Mouse (Mus musculus) cerebellum, postnatal 36 days (tissue): ENCODE data around the gene Ddn.

Source experiments
- DNase-seq, 2 experiments: peaks; one replicate each; pipeline ENCODE4 v3.0.0; 2021 to 2022; ENCODE audit warnings: mixed read lengths in 2 of 2

Gene Ddn

GRCm38 (mm10) chr15:98796803-98797595, 12.3 kb downstream of the Ddn start:
- DNase-seq, result no peak

GRCm38 (mm10) chr15:98793141-98793698, 16.1 kb downstream of the Ddn start:
- no peak for DNase-seq

GRCm38 (mm10) chr15:98792233-98793020, 16.9 kb downstream of the Ddn start:
- no peak for DNase-seq

GRCm38 (mm10) chr15:98791771-98792170, 17.5 kb downstream of the Ddn start:
- DNase-seq, result no peak

GRCm38 (mm10) chr15:98791221-98791620, 18.1 kb downstream of the Ddn start:
- DNase-seq, result no peak

GRCm38 (mm10) chr15:98790761-98791160, 18.5 kb downstream of the Ddn start:
- no peak for DNase-seq

- DNase-seq, result peak in 1 of 2 experiments; percentile 30
Measured at GRCm38 (mm10) chr15:98789661-98790535, 19.4 kb downstream of the Ddn start, which contains the start of gene Wnt1. TSS of gene Wnt1 (plus strand) at chr15:98789857.

- DNase-seq, result no peak
Measured at GRCm38 (mm10) chr15:98788972-98789660, 20.2 kb downstream of the Ddn start.

- DNase-seq, result no peak
Measured at GRCm38 (mm10) chr15:98787930-98788329, 21.4 kb downstream of the Ddn start.

- no peak for DNase-seq
Measured at GRCm38 (mm10) chr15:98785744-98786143, 23.5 kb downstream of the Ddn start.

- no peak for DNase-seq
Measured at GRCm38 (mm10) chr15:98781166-98781565, 28.1 kb downstream of the Ddn start.

GRCm38 (mm10) chr15:98780573-98780972, 28.7 kb downstream of the Ddn start:
- no peak for DNase-seq

GRCm38 (mm10) chr15:98780075-98780474, 29.2 kb downstream of the Ddn start:
- DNase-seq, result no peak

- DNase-seq, result no peak
Measured at GRCm38 (mm10) chr15:98778806-98779205, 30.5 kb downstream of the Ddn start.

GRCm38 (mm10) chr15:98778191-98778770, 31.0 kb downstream of the Ddn start:
- no peak for DNase-seq

- DNase-seq, result no peak
Measured at GRCm38 (mm10) chr15:98777762-98778161, 31.5 kb downstream of the Ddn start, which contains the start of gene Wnt10b. TSS of gene Wnt10b (minus strand) at chr15:98778150.

- DNase-seq, result no peak
Measured at GRCm38 (mm10) chr15:98777005-98777616, 32.2 kb downstream of the Ddn start.

- DNase-seq, result no peak
Measured at GRCm38 (mm10) chr15:98776280-98777004, 32.8 kb downstream of the Ddn start.

- no peak for DNase-seq
Measured at GRCm38 (mm10) chr15:98775533-98775932, 33.8 kb downstream of the Ddn start.

- no peak for DNase-seq
Measured at GRCm38 (mm10) chr15:98774096-98774495, 35.2 kb downstream of the Ddn start.
